Mouse (Mus musculus) kidney, adult 9 months (tissue): ENCODE results near the gene Olfr374.
A peak's percentile ranks its signal among the peaks of the same experiment; 100 is the strongest.
"Not testable (repeated sequence)": the region's sequence is repeated elsewhere in the genome, so short reads cannot be mapped to it uniquely, and the experiment has no call there.

ENCODE experiments used
- DNase-seq: peaks from one replicate; pipeline ENCODE4 v3.0.0; 2022

Gene Olfr374

DNA sequence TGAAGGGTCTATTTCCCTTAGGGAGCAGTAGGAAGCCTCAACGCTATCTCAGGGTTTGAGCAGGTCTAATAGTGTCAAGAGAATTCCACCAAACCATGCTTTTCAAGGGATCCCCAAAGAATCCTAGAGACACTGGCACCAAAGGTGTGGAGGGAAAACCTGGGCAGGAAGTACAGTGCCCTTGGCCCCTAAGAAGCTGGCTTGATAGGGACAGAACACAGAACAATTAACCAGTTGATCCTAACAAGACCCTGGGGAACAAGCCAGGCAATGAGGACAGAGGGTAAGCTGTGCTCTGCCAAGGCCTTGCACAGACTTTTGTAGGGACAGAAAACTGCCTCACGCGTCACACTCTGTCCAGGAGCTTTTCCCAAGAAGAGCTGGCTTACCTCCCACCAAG is at the start of gene Olfr374:
Gene Olfr374, plus strand, starts transcription at position 301 of the 400 bp plus-strand sequence.
- DNase-seq: no peak

DNA sequence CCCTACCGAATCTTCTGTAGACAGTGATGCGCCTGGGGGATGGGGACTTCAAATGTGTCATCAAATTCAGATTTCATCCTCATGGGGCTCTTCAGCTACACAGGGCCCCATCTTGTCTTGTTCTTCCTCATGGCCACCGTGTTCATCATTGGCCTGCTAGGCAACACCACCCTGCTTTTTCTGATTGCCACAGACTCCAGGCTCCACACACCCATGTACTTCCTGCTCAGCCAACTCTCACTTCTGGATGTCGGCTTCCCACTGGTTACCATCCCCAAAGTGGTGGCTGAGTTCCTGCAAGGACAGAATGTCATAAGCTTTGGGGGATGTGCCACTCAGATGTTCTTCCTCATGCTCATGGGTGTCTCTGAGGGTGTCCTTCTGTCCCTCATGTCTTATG is 49.2 kb upstream of the Olfr374 start:
- not testable (repeated sequence) for DNase-seq

GRCm38 (mm10) chr8:72066819-72067399 is 39.9 kb upstream of the Olfr374 start:
- DNase-seq: not testable (repeated sequence)

DNA sequence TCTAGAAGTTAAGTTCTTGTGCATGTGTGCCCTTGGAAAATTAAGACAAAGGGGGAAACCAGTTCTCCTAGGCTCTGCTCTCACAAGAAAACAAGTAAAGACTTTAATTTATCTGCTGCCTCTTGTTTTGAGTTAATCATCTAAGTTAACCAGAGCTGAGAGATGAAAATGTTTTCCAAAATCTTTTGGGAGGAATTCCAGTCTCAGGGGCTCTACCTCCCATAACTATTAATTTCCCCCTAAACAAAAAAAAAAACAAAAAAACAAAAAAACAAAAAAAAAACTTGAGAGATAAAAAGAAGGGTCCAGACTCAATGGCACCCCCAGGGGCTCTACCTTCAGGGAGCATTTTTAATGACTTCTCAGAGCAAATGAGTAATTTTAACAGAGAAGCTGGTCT is 24.0 kb upstream of the Olfr374 start, which contains the start of gene Olfr373:
Gene Olfr373, plus strand, starts transcription at position 301 of the 400 bp plus-strand sequence.
- DNase-seq: not testable (repeated sequence)

GRCm38 (mm10) chr8:72084744-72085143 is 22.1 kb upstream of the Olfr374 start:
- DNase-seq: no peak

DNA sequence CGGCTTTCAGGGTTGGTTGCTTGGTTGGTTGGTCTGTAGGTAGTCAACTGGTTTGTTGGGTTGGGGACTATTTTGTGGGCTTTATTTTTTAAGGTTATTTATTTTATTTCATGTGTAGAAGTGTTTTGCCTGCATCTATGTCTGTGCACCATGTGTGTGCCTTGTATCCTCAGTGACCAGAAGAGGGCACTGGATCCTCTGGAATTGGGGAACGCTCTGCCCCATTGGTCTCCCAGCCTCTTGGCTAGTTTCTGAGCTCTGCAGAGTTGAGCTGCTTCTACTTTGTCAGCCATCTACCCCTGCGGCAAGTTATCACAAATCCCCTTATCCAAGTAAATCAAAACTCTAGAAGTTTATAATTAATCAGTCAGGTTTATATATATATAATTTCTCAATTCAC is 19.2 kb upstream of the Olfr374 start:
- not testable (repeated sequence) for DNase-seq

GRCm38 (mm10) chr8:72096721-72097120 is 10.1 kb upstream of the Olfr374 start:
- not testable (repeated sequence) for DNase-seq

DNA sequence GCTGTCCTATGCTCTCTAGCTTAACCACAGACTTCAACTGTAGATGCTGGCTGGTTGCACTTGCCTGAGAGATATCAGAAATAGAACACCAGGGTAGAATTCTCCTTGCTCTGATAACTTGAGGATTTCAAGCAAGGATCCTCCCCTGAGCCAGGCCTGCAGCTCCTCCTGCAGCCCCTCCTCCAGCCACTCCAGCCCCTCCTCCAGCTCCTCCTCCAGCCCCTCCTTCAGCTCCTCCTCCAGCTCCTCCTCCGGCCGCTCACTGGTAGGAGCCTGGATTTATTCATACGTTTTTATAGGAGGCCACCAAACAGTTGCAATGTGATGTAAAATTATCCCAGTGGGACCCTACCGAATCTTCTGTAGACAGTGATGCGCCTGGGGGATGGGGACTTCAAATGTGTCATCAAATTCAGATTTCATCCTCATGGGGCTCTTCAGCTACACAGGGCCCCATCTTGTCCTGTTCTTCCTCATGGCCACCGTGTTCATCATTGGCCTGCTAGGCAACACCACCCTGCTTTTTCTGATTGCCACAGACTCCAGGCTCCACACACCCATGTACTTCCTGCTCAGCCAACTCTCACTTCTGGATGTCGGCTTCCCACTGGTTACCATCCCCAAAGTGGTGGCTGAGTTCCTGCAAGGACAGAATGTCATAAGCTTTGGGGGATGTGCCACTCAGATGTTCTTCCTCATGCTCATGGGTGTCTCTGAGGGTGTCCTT is 7.3 kb upstream of the Olfr374 start:
- DNase-seq: peak; percentile 24

DNA sequence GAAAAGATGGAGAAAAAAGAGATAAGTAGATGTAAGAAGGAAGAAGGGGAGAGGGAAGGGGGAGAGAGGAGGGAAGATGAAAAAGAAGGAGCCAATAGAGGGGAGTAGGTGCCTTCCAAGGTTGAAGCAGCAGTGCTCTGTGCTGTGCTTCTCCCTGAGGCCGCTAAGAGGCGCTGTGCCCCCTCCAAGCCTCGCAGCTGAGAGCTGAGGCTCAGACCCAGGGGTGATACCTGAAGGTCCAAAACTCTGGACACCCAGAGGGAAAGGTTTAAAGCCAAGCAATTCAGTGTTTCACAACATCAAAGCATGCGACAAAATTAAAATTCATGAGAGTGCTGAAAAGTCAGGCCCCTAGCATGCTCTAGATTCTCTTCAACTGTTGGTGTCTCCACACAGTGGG is 1.7 kb upstream of the Olfr374 start:
- DNase-seq: no peak

- no peak for DNase-seq
These were observed 4.0 kb downstream of the Olfr374 start for GRCm38 (mm10) chr8:72110876-72111275.

- DNase-seq: no peak
These were observed 5.6 kb downstream of the Olfr374 start for GRCm38 (mm10) chr8:72112486-72112885.

GRCm38 (mm10) chr8:72115202-72115601 is 8.4 kb downstream of the Olfr374 start:
- DNase-seq: no peak

GRCm38 (mm10) chr8:72118616-72119015 is 11.8 kb downstream of the Olfr374 start:
- DNase-seq: no peak

- DNase-seq: not testable (repeated sequence)
These were observed 14.6 kb downstream of the Olfr374 start for GRCm38 (mm10) chr8:72121486-72121885.

DNA sequence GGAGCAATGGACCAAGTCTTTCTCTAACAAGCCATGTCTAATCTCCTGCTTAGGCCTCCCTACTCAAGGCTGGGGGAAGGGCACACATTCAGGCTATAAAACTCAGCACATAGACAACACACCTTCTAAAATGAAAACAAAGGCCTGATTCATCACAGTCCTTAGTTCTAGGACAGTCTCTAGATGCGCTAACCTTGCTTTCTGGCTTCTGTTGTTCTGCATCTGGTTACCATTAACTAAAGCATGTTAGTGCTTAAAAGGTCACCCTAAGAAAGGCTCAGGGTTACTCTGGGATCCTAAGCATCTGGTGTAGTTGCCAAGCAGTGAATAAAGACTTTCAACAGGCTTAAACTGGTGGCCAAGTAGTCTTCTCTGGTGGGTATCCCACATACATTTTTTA is 15.2 kb downstream of the Olfr374 start:
- DNase-seq: no peak

DNA sequence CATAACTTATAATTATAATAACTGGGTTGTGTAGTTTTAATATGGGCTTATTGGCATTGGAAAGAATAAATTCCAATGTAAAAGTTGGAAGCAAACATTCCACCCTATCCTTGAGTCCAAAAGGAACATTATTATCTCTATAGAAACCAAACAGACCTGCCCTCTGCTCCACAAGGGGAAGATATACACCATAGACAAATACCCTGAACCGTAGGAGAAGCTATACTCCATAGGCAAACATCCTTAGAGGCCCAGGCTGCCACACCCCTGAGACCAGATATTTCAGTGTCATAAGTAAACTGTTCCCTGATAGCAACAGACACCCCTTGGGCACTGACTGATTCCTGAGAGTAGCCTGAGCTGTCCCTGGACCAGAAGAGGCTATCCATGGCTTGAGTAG is 21.0 kb downstream of the Olfr374 start:
- DNase-seq: no peak

- DNase-seq: peak; percentile 65
These were observed 24.4 kb downstream of the Olfr374 start for GRCm38 (mm10) chr8:72131251-72131650.

DNA sequence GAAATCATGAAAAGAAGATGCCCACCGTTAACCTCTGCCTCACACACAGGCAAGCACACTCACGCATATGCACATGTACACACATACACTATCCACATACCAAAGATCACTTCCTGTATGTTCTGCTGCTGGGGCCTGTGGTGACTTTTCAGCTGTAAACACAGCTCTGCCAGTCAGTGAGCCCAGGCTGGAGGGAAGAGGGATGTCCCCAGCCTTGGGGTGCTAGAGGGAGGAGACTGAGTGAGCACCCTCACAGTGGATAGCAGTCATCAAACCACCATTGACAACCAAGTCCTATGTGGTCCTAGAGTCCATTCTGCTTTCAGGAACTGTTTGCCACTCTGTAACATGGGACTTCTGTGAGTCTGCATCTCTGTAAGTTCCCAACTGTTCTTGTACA is 25.1 kb downstream of the Olfr374 start:
- no peak for DNase-seq

GRCm38 (mm10) chr8:72132417-72132816 is 25.6 kb downstream of the Olfr374 start:
- no peak for DNase-seq

GRCm38 (mm10) chr8:72132891-72133290 is 26.1 kb downstream of the Olfr374 start:
- peak; percentile 27 for DNase-seq

DNA sequence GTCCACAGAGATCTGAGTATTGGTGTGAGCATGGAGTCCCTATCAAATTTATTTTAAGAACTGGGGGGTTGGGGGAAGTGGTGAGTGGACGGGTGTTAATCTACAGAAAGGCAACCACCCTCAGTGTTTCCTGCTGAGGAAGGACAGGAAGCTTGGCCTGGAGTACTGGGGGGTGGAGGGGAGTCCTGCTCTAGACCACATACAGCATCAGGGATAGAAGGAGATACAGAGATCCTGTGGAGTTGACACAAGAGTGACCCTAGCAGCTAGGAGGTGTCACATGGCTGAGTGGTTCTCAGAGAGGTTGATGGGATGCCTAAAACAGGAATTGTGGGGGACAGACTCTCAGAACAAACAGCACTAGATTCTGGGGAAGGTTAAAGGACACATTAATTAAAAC is 26.7 kb downstream of the Olfr374 start:
- DNase-seq: no peak

GRCm38 (mm10) chr8:72134756-72135445 is 28.1 kb downstream of the Olfr374 start, which contains the start of gene Tpm4:
Tpm4 (plus strand) TSS chr8:72134975.
- DNase-seq: peak; percentile 62

- DNase-seq: peak; percentile 27
These were observed 28.8 kb downstream of the Olfr374 start for GRCm38 (mm10) chr8:72135446-72136301.
